Mouse (Mus musculus): Measurements from ENCODE around the gene Copz2. TPM values are rescaled to one million over a fixed set of nuclear protein-coding genes. Genes with fewer than 3 reads are reported as not detected.
A peak's percentile ranks its signal among the peaks of the same experiment; 100 is the strongest.

Copz2 gene
- polyA plus RNA-seq, 1 experiment from 2014 or later: 125 TPM

- no peaks in the 10 kb centered on the region; the same call in 1 of the 2 replicates for H3K27me3 ChIP-seq (replicated peaks)
- H3K4me2 ChIP-seq: peak overlapping the region; percentile 19; the same call in 1 of the 2 replicates
- no peaks in the 10 kb centered on the region for H3K9me3 ChIP-seq
- H3K4me3 ChIP-seq (replicated peaks): no peak overlapping the region
- no peaks in the 10 kb centered on the region for H3K36me3 ChIP-seq
- peaks cover 24% of the 10 kb centered on the region for H3K4me1 ChIP-seq
- no peak overlapping the region for H3K9ac ChIP-seq
- peak overlapping the region; percentile 41; the same call in 1 of the 2 replicates for H3K27ac ChIP-seq
- peak; percentile 10; the same call in 1 of the 2 replicates for ATAC-seq (ENCODE audit: insufficient read depth, low FRiP score, low read depth)
- WGBS: 12% methylated on average over 24 of the region's 24 CpGs
Observed at GRCm38 (mm10) chr11:96872441-96873379, 23.0 kb downstream of the Copz2 start.

- Histone ChIP-seq H3K9ac (no peak overlapping the region), H3K4me2 (no peak overlapping the region), H3K4me3 (replicated peaks) (no peak overlapping the region)
Observed at GRCm38 (mm10) chr11:96873601-96874140, 24.0 kb downstream of the Copz2 start.

GRCm38 (mm10) chr11:96875270-96875669 lies 25.6 kb downstream of the Copz2 start:
- peaks cover 24% of the 10 kb centered on the region for H3K4me1 ChIP-seq
- H3K4me3 ChIP-seq (replicated peaks): peak overlapping the region; percentile 37
- WGBS: 23% methylated on average over 4 of the region's 4 CpGs
- H3K9me3 ChIP-seq: no peaks in the 10 kb centered on the region
- peak overlapping the region; percentile 57 for H3K27ac ChIP-seq
- no peak for ATAC-seq (ENCODE audit: insufficient read depth, low FRiP score, low read depth)
- no peak overlapping the region for H3K9ac ChIP-seq
- H3K4me2 ChIP-seq: peak overlapping the region; percentile 76
- H3K27me3 ChIP-seq (replicated peaks): no peaks in the 10 kb centered on the region; the same call in 1 of the 2 replicates
- no peaks in the 10 kb centered on the region for H3K36me3 ChIP-seq

More at GRCm38 (mm10) chr11:96873601-96874140, 24.0 kb downstream of the Copz2 start:
- no peaks in the 10 kb centered on the region for H3K36me3 ChIP-seq
- WGBS: 43% methylated on average over 11 of the region's 11 CpGs
- H3K4me1 ChIP-seq: peaks cover 24% of the 10 kb centered on the region
- H3K9me3 ChIP-seq: no peaks in the 10 kb centered on the region
- no peak for ATAC-seq (ENCODE audit: insufficient read depth, low FRiP score, low read depth)
- H3K27ac ChIP-seq: no peak overlapping the region
- no peaks in the 10 kb centered on the region; the same call in 1 of the 2 replicates for H3K27me3 ChIP-seq (replicated peaks)

- H3K27ac ChIP-seq: peak overlapping the region; percentile 57; the same call in 1 of the 2 replicates
- peaks cover 24% of the 10 kb centered on the region for H3K4me1 ChIP-seq
- H3K36me3 ChIP-seq: no peaks in the 10 kb centered on the region
- H3K4me2 ChIP-seq: peak overlapping the region; percentile 76
- H3K9ac ChIP-seq: peak overlapping the region; percentile 13; the same call in 1 of the 2 replicates
- ATAC-seq (ENCODE audit: insufficient read depth, low FRiP score, low read depth): peak; percentile 58; the same call in 1 of the 2 replicates
- 0% methylated on average over 34 of the region's 35 CpGs for WGBS
- no peaks in the 10 kb centered on the region; the same call in 1 of the 2 replicates for H3K27me3 ChIP-seq (replicated peaks)
- peak overlapping the region; percentile 37 for H3K4me3 ChIP-seq (replicated peaks)
- H3K9me3 ChIP-seq: no peaks in the 10 kb centered on the region
Observed at GRCm38 (mm10) chr11:96875745-96876144, 26.1 kb downstream of the Copz2 start.

GRCm38 (mm10) chr11:96876300-96877040 lies 26.8 kb downstream of the Copz2 start:
- Histone ChIP-seq H3K4me1 (peaks cover 24% of the 10 kb centered on the region), H3K4me2 (peak overlapping the region; percentile 76), H3K36me3 (no peaks in the 10 kb centered on the region), H3K9ac (no peak overlapping the region), H3K27ac (peak overlapping the region; percentile 65), H3K27me3 (replicated peaks) (no peaks in the 10 kb centered on the region; the same call in 1 of the 2 replicates), H3K9me3 (no peaks in the 10 kb centered on the region), H3K4me3 (replicated peaks) (no peak overlapping the region; the same call in 1 of the 2 replicates)
- 14% methylated on average over 13 of the region's 13 CpGs for WGBS
- ATAC-seq (ENCODE audit: insufficient read depth, low FRiP score, low read depth): no peak

GRCm38 (mm10) chr11:96877071-96877470 lies 27.4 kb downstream of the Copz2 start:
- Histone ChIP-seq H3K4me1 (peaks cover 24% of the 10 kb centered on the region), H3K9me3 (no peaks in the 10 kb centered on the region), H3K9ac (no peak overlapping the region), H3K4me3 (replicated peaks) (no peak overlapping the region), H3K27me3 (replicated peaks) (no peaks in the 10 kb centered on the region; the same call in 1 of the 2 replicates), H3K4me2 (peak overlapping the region; percentile 76; the same call in 1 of the 2 replicates), H3K36me3 (no peaks in the 10 kb centered on the region), H3K27ac (peak overlapping the region; percentile 65)
- WGBS: 49% methylated on average over 4 of the region's 4 CpGs
- ATAC-seq (ENCODE audit: insufficient read depth, low FRiP score, low read depth): no peak

- H3K4me1 ChIP-seq: peaks cover 14% of the 10 kb centered on the region
- no peaks in the 10 kb centered on the region for H3K36me3 ChIP-seq
- H3K9ac ChIP-seq: no peak overlapping the region
- H3K9me3 ChIP-seq: no peaks in the 10 kb centered on the region
- H3K4me2 ChIP-seq: no peak overlapping the region
- H3K4me3 ChIP-seq (replicated peaks): no peak overlapping the region
- no peak for ATAC-seq (ENCODE audit: insufficient read depth, low FRiP score, low read depth)
- 43% methylated on average over 3 of the region's 3 CpGs for WGBS
- H3K27me3 ChIP-seq (replicated peaks): no peaks in the 10 kb centered on the region; the same call in 1 of the 2 replicates
- no peak overlapping the region for H3K27ac ChIP-seq
Observed at GRCm38 (mm10) chr11:96878715-96879114, 29.0 kb downstream of the Copz2 start.

GRCm38 (mm10) chr11:96879359-96879758 lies 29.7 kb downstream of the Copz2 start:
- Histone ChIP-seq H3K9me3 (no peaks in the 10 kb centered on the region), H3K4me1 (peaks cover 13% of the 10 kb centered on the region), H3K9ac (no peak overlapping the region), H3K27me3 (replicated peaks) (no peaks in the 10 kb centered on the region; the same call in 1 of the 2 replicates), H3K36me3 (no peaks in the 10 kb centered on the region), H3K4me3 (replicated peaks) (no peak overlapping the region), H3K4me2 (no peak overlapping the region), H3K27ac (no peak overlapping the region)
- no peak for ATAC-seq (ENCODE audit: insufficient read depth, low FRiP score, low read depth)
- WGBS: 31% methylated on average over 7 of the region's 7 CpGs

DNA sequence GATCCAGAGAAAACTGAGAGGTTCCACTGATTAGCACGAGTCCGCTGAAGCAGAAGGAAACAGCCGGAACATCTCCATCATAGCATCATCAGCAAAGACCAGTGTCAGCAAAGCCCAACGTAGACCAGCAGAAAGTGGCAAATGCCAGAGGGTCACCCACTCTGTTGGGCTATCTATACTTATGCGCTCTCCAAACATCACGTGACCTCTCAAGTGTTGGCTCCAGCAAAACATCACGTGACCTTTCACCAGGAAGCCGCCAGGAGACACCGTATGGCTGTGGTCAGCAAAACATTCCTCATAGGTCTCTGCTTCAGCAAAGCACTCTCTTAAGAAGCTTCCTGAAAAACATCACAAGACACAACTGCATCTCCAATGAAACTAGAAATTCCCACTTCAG lies 30.6 kb downstream of the Copz2 start:
- no peak overlapping the region for H3K4me2 ChIP-seq
- H3K4me3 ChIP-seq (replicated peaks): no peak overlapping the region
- peaks cover 12% of the 10 kb centered on the region for H3K4me1 ChIP-seq
- no peaks in the 10 kb centered on the region for H3K36me3 ChIP-seq
- H3K27me3 ChIP-seq (replicated peaks): no peaks in the 10 kb centered on the region; the same call in 1 of the 2 replicates
- no peak overlapping the region for H3K9ac ChIP-seq
- 78% methylated on average over 9 of the region's 9 CpGs for WGBS
- no peak overlapping the region for H3K27ac ChIP-seq
- ATAC-seq (ENCODE audit: insufficient read depth, low FRiP score, low read depth): no peak
- H3K9me3 ChIP-seq: no peaks in the 10 kb centered on the region

- H3K4me1 ChIP-seq: no peaks in the 10 kb centered on the region
- no peak overlapping the region for H3K4me3 ChIP-seq (replicated peaks)
- no peak overlapping the region for H3K4me2 ChIP-seq
- no peaks in the 10 kb centered on the region for H3K27me3 ChIP-seq (replicated peaks)
- ATAC-seq (ENCODE audit: insufficient read depth, low FRiP score, low read depth): peak; percentile 39; the same call in 1 of the 2 replicates
- no peak overlapping the region; the same call in 1 of the 2 replicates for H3K27ac ChIP-seq
- no peak overlapping the region for H3K9ac ChIP-seq
- no peaks in the 10 kb centered on the region for H3K9me3 ChIP-seq
- H3K36me3 ChIP-seq: no peaks in the 10 kb centered on the region
- WGBS: 52% methylated on average over 5 of the region's 5 CpGs
Observed at GRCm38 (mm10) chr11:96885901-96886340, 36.3 kb downstream of the Copz2 start.

DNA sequence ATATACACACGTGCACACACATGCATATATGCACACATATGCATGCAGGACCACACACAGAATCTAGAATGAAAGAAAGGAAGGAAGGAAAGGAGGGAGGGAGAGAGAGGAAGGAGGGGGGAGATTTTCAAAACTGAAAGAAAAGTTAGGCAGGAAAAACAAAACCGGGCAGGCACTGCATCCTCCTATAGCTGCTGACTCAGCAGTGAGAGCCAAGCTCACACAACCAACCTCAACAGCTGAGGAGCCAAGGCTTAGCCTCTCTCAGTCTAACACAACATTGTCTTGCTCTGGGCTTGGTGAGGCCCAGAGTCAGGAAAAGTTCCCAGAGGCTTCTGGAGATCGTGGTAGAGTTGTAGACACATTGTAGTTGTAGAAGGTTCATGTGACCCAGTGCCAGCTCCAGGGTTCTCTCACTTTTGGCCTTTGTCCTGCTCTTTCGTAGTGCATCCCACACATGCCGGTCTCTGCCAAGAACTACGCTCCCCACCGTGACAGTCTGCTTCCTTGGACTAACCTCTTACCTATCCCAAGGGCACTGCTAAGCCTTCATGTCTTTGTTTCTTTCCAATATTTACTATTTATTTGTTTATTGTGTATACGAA lies 37.4 kb downstream of the Copz2 start:
- no peak overlapping the region for H3K4me3 ChIP-seq (replicated peaks)
- WGBS: 82% methylated on average over 8 of the region's 8 CpGs
- H3K36me3 ChIP-seq: no peaks in the 10 kb centered on the region
- H3K9ac ChIP-seq: no peak overlapping the region
- no peaks in the 10 kb centered on the region for H3K4me1 ChIP-seq
- H3K4me2 ChIP-seq: no peak overlapping the region
- H3K27ac ChIP-seq: 0 out of 2 replicates have a peak overlapping the region, but pooled peaks have one; percentile 44
- ATAC-seq (ENCODE audit: insufficient read depth, low FRiP score, low read depth): no peak
- no peaks in the 10 kb centered on the region for H3K9me3 ChIP-seq
- no peaks in the 10 kb centered on the region for H3K27me3 ChIP-seq (replicated peaks)
